Mouse (Mus musculus) olfactory bulb, adult 2 months (tissue): ENCODE results near the gene Gpr22.

ENCODE experiments used
- CTCF ChIP-seq: fragments of 200-500 bp; IDR thresholded peaks from 2 replicates; pipeline ENCODE4 v1.5.1; 2012; ENCODE audit warnings: low read depth, mild to moderate bottlenecking, low read length, moderate library complexity; ENCODE audit not compliant: insufficient read depth
- POLR2A ChIP-seq: fragments of 200-500 bp; IDR thresholded peaks from 2 replicates; pipeline ENCODE4 v1.6.1; 2012; ENCODE audit warnings: mild to moderate bottlenecking, low read depth, low read length, moderate library complexity; ENCODE audit not compliant: insufficient read depth

DNA sequence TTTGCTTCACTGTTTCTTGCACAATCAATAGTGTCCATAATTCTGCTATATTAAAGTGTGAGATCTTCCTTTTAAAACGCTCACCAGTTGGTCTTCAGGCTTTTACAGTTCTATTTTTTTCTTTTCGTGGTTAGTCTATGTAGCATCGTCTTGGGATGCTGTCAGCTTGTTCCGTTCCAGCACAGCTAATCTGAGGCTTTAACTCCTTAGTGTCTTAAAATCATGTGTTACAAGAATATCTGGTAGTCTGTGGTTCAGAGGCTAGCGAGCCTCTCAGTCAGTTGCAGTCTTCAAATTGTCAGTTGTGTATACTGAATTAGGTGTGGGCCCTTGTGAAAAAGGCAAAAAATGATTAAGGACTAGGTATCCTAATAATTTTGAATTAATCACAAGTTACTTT is 1.5 kb downstream of the Gpr22 start:
- TF ChIP-seq CTCF (no peak), POLR2A (no peak)
